Comparison of ENCODE assay signal across 8 mouse cellular contexts in genomic region chr4:43668782-43669427, GRCm38 (mm10). TPM values are rescaled to one million over a fixed set of nuclear protein-coding genes. Genes with fewer than 3 reads are reported as not detected.
DNase-seq lines count a peak whose midpoint lies in the region; ATAC-seq lines count a peak whose summit lies in the region.

Gene Tmem8b (plus strand): TSS chr4:43668971.
Gene Fam221b (minus strand): TSS chr4:43669145.

- peak within 1 kb of the TSS; percentile 75 for H3K27ac ChIP-seq in hindbrain, embryonic 15.5 days (replicated peaks)
- H3K27ac ChIP-seq in macrophage: no peak within 1 kb of the TSS

- peak; percentile 89 for DNase-seq in R1 (ENCODE audit: low read depth, low spot score)
- DNase-seq in cerebellum, postnatal 25 days: peak; percentile 95 to 97
- peak; percentile 78 to 81 for DNase-seq in frontal cortex, postnatal 25 days (ENCODE audit: low spot score in 2 of 2)
- peak; percentile 88 to 90 for DNase-seq in left cerebral cortex, adult 18-20 months (ENCODE audit: low spot score in 2 of 2)
- peak; percentile 93 for DNase-seq in right cerebral cortex, adult 18-20 months
- DNase-seq in urinary bladder, postnatal 10 days (ENCODE audit: low spot score): peak; percentile 51

- H3K4me1 ChIP-seq in hindbrain, embryonic 15.5 days (replicated peaks): peaks cover 41% of the 10 kb centered on the region

- H3K4me2 ChIP-seq in hindbrain, embryonic 15.5 days: peak within 1 kb of the TSS; percentile 91

- peaks cover under 1% of the 10 kb centered on the region; the same call in 1 of the 2 replicates for H3K36me3 ChIP-seq in hindbrain, embryonic 15.5 days
- H3K36me3 ChIP-seq in macrophage (ENCODE audit: inconsistent target): no peaks in the 10 kb centered on the region

- H3K27me3 ChIP-seq in hindbrain, embryonic 15.5 days: peaks cover 5% of the 10 kb centered on the region

- peak within 1 kb of the TSS; percentile 93 for H3K4me3 ChIP-seq in hindbrain, embryonic 15.5 days
- peak within 1 kb of the TSS; percentile 19; the same call in 1 of the 2 replicates for H3K4me3 ChIP-seq in macrophage (ENCODE audit: inconsistent target)

- H3K9me3 ChIP-seq in hindbrain, embryonic 15.5 days: no peaks in the 10 kb centered on the region

- under 1% methylated on average over 36 of the region's 41 CpGs for WGBS in hindbrain, embryonic 15.5 days
- 4% methylated on average over 41 of the region's 41 CpGs for WGBS in macrophage (ENCODE audit: missing documents)

- H3K9ac ChIP-seq in hindbrain, embryonic 15.5 days: peak within 1 kb of the TSS; percentile 97

- no peaks in the 10 kb centered on the region for H3K79me2 ChIP-seq in macrophage (ENCODE audit: inconsistent target)

- ATAC-seq in hindbrain, embryonic 15.5 days (ENCODE audit: low FRiP score, low read depth): peak; percentile 96

RNA-seq across cellular contexts. Expression of gene Tmem8b, which starts in this region (rescaled TPM):
- polyA plus RNA-seq in hindbrain, embryonic 15.5 days (2015; fragmentation: Nextera tagmentation; extraction: Ambion mirVana): 14.2 and 15.4 TPM in 2 replicates
- 10 to 100 TPM; 57.7 to 64.8 TPM for total RNA-seq in left cerebral cortex, adult 18-20 months (2021)
- total RNA-seq in macrophage (2018; cell fraction: chromatin; rRNA removed): 1 to 10 TPM in 25 of 26 experiments, under 1 TPM in 1; 0.74 to 7.6 (median 3.3) TPM
- total RNA-seq in macrophage (2018; cell fraction: cytosol; rRNA removed): 1 to 10 TPM in 20 of 26 experiments, under 1 TPM in 6; 0.72 to 1.7 (median 1.2) TPM
- total RNA-seq in macrophage (2018; cell fraction: nucleus; rRNA removed): 1 to 10 TPM in 24 of 26 experiments, under 1 TPM in 2; 0.81 to 3.8 (median 2.4) TPM
- polyA plus RNA-seq in macrophage (2018): 0.80 to 1.5 TPM (median 1.1 TPM) in 3 replicates

RNA-seq across cellular contexts. Expression of gene Fam221b, which starts in this region (rescaled TPM):
- polyA plus RNA-seq in hindbrain, embryonic 15.5 days (2015; fragmentation: Nextera tagmentation; extraction: Ambion mirVana): 1.5 and 1.9 TPM in 2 replicates
- total RNA-seq in left cerebral cortex, adult 18-20 months (2021): 1 to 10 TPM; 1.6 to 1.7 TPM
- under 1 TPM in 1 of 26 experiments, not detected in 25; 0.16 TPM for total RNA-seq in macrophage (2018; cell fraction: chromatin; rRNA removed)
- 1 to 10 TPM in 4 of 26 experiments, under 1 TPM in 22; 0.21 to 1.8 (median 0.69) TPM for total RNA-seq in macrophage (2018; cell fraction: cytosol; rRNA removed)
- total RNA-seq in macrophage (2018; cell fraction: nucleus; rRNA removed): under 1 TPM in 6 of 26 experiments, not detected in 20; 0.11 to 0.26 (median 0.15) TPM
- polyA plus RNA-seq in macrophage (2018): 0.53 to 4.6 TPM (median 0.59 TPM) in 3 replicates
